Mouse (Mus musculus): ENCODE measurements around the gene Sh2d6.

The Sh2d6 gene

GRCm38 (mm10) chr6:72534035-72534809, 12.7 kb upstream of the Sh2d6 start:
- peak; percentile 73 for DNase-seq

- peak; percentile 39 for DNase-seq
Measured at GRCm38 (mm10) chr6:72533555-72533954, 12.0 kb upstream of the Sh2d6 start.

GRCm38 (mm10) chr6:72532580-72532979, 11.1 kb upstream of the Sh2d6 start:
- no peak for DNase-seq

- DNase-seq: peak; percentile 71
Measured at GRCm38 (mm10) chr6:72528410-72529151, 7.1 kb upstream of the Sh2d6 start.

- DNase-seq: no peak
Measured at GRCm38 (mm10) chr6:72527070-72527469, 5.6 kb upstream of the Sh2d6 start.

GRCm38 (mm10) chr6:72524160-72524559, 2.7 kb upstream of the Sh2d6 start:
- no peak for DNase-seq

GRCm38 (mm10) chr6:72523222-72523621, 1.7 kb upstream of the Sh2d6 start:
- no peak for DNase-seq

GRCm38 (mm10) chr6:72522288-72522687, 781 bp upstream of the Sh2d6 start:
- DNase-seq: no peak

GRCm38 (mm10) chr6:72520904-72521303, 603 bp downstream of the Sh2d6 start:
- DNase-seq: no peak

- no peak for DNase-seq
Measured at GRCm38 (mm10) chr6:72519892-72520663, 1.4 kb downstream of the Sh2d6 start.

- DNase-seq: no peak
Measured at GRCm38 (mm10) chr6:72519303-72519702, 2.2 kb downstream of the Sh2d6 start.

GRCm38 (mm10) chr6:72518842-72519241, 2.7 kb downstream of the Sh2d6 start:
- DNase-seq: no peak

- no peak for DNase-seq
Measured at GRCm38 (mm10) chr6:72515644-72516043, 5.9 kb downstream of the Sh2d6 start.

GRCm38 (mm10) chr6:72513071-72513440, 8.5 kb downstream of the Sh2d6 start:
- DNase-seq: no peak

GRCm38 (mm10) chr6:72512386-72513070, 9.0 kb downstream of the Sh2d6 start:
- peak; percentile 94 for DNase-seq

- peak; percentile 54 for DNase-seq
Measured at GRCm38 (mm10) chr6:72510686-72511421, 10.7 kb downstream of the Sh2d6 start.

- no peak for DNase-seq
Measured at GRCm38 (mm10) chr6:72509872-72510435, 11.6 kb downstream of the Sh2d6 start.

- no peak for DNase-seq
Measured at GRCm38 (mm10) chr6:72508596-72508995, 12.9 kb downstream of the Sh2d6 start.

- peak; percentile 73 for DNase-seq
Measured at GRCm38 (mm10) chr6:72506104-72506503, 15.4 kb downstream of the Sh2d6 start.

- peak; percentile 79 for DNase-seq
Measured at GRCm38 (mm10) chr6:72503939-72504338, 17.6 kb downstream of the Sh2d6 start.

- DNase-seq: no peak
Measured at GRCm38 (mm10) chr6:72503309-72503708, 18.2 kb downstream of the Sh2d6 start.

GRCm38 (mm10) chr6:72498950-72499349, 22.6 kb downstream of the Sh2d6 start:
- DNase-seq: no peak

Data from kidney, adult 9 months (tissue).